ENCODE assay signal across 22 mouse cellular contexts in genomic region chr1:185638631-185639030, GRCm38 (mm10).
"Had no signal": no experiment of that assay in that cellular context is flagged by ENCODE, and none has a peak within 500 bp of the region (broad histone marks: within the 10 kb centered on the region; RNA-seq: fewer than 3 reads in every experiment).

No protein-coding gene starts in this region.

- H3K4me1 ChIP-seq: liver, embryonic 12.5 days; liver, embryonic 15.5 days; lung, embryonic 15.5 days; neural tube, embryonic 13.5 days had no signal

- H3K27me3 ChIP-seq: limb, embryonic 12.5 days; liver, embryonic 12.5 days; liver, embryonic 15.5 days; lung, embryonic 15.5 days; neural tube, embryonic 13.5 days had no signal

- H3K9ac ChIP-seq: limb, embryonic 12.5 days; liver, embryonic 12.5 days; liver, embryonic 15.5 days; lung, embryonic 15.5 days; neural tube, embryonic 13.5 days had no signal

- DNase-seq: kidney, adult 18-20 months; kidney, adult 9 months; kidney, postnatal 14 days; kidney, postnatal 4 days; liver; lung, adult 18-20 months; lung, postnatal 10 days; lung, postnatal 4 days; midbrain, embryonic 14.5 days; retina, postnatal 1 day; right cerebral cortex, postnatal 25 days; thymus, adult 2 months; thymus, postnatal 14 days; thymus, postnatal 4 days had no signal

- H3K4me3 ChIP-seq: limb, embryonic 12.5 days; liver, embryonic 12.5 days; liver, embryonic 15.5 days; lung, embryonic 15.5 days; myocyte; neural tube, embryonic 13.5 days had no signal

- H3K9me3 ChIP-seq: limb, embryonic 12.5 days; liver, embryonic 12.5 days; liver, embryonic 15.5 days; lung, embryonic 15.5 days; neural tube, embryonic 13.5 days had no signal

- H3K36me3 ChIP-seq: limb, embryonic 12.5 days; liver, embryonic 12.5 days; liver, embryonic 15.5 days; lung, embryonic 15.5 days; neural tube, embryonic 13.5 days had no signal

- H3K27ac ChIP-seq: limb, embryonic 12.5 days; liver, embryonic 12.5 days; liver, embryonic 15.5 days; lung, embryonic 15.5 days; neural tube, embryonic 13.5 days; stomach, postnatal 0 days had no signal

- ATAC-seq: liver, embryonic 12.5 days had no signal

- H3K4me2 ChIP-seq: limb, embryonic 12.5 days; liver, embryonic 12.5 days; liver, embryonic 15.5 days; lung, embryonic 15.5 days; midbrain, embryonic 11.5 days; neural tube, embryonic 13.5 days had no signal
